Mouse (Mus musculus): ENCODE data around the gene Col20a1. TPM values are rescaled to one million over a fixed set of nuclear protein-coding genes. Genes with fewer than 3 reads are reported as not detected.

The Col20a1 gene
- polyA plus RNA-seq, 1 experiment from 2014 or later = 0.10 TPM

GRCm38 (mm10) chr2:180960187-180960586 is 26.1 kb upstream of the Col20a1 start:
- H3K27me3 ChIP-seq (replicated peaks; ENCODE audit: control insufficient read depth, insufficient read depth, low read length) = peaks cover 14% of the 10 kb centered on the region
- ATAC-seq (replicated peaks; ENCODE audit: low FRiP score) = no peak
- no peaks in the 10 kb centered on the region for H3K9me3 ChIP-seq (ENCODE audit: control insufficient read depth, low read length)
- H3K4me2 ChIP-seq = no peak overlapping the region
- no peak for DNase-seq (ENCODE audit: low spot score)
- WGBS = 66% methylated on average over 3 of the region's 3 CpGs
- no peaks in the 10 kb centered on the region for H3K36me3 ChIP-seq (ENCODE audit: control insufficient read depth, insufficient read depth, low read length)
- H3K4me1 ChIP-seq (replicated peaks; ENCODE audit: control insufficient read depth, insufficient read depth, low read length) = peaks cover 21% of the 10 kb centered on the region
- no peak overlapping the region for H3K27ac ChIP-seq (ENCODE audit: low read depth, low read length)
- no peak overlapping the region for H3K9ac ChIP-seq (ENCODE audit: low read depth, low read length)
- H3K4me3 ChIP-seq (ENCODE audit: low read depth, low read length) = no peak overlapping the region

DNA sequence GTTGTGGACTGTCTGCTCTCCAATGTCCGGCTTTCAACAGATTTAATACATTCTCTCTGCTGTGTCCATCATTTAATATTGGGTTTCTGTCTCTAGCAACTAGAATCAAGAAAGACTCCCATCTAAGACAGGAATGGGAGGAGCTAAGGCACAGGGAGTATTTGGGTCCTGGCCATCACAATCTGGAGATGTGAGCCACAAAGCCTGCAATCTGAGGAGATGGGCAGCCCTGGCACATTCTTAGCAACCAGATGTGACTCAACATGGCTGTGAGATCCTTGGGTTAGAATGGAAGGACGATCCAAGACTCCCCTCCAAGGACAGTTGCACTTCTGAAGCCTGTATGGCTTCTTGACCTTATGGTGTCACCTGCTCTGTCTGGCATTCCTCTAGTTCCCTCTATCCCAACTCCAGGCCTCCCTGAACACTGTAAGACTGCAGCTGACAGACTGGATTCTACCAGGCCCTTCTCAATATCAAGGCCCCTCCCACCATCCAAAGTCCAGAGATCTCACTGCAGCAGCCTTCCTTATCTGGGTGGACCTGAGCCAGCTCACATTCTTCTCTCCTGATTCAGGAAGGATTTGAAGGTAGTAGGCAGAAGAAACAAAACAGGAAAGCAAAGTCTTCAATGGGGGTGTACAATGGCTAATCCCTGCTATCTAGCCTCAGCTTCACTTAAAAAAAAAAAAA is 23.6 kb upstream of the Col20a1 start:
- Histone ChIP-seq H3K27ac (ENCODE audit: low read depth, low read length) (no peak overlapping the region), H3K4me1 (replicated peaks; ENCODE audit: control insufficient read depth, insufficient read depth, low read length) (peaks cover 25% of the 10 kb centered on the region), H3K4me3 (ENCODE audit: low read depth, low read length) (no peak overlapping the region), H3K4me2 (no peak overlapping the region), H3K9me3 (ENCODE audit: control insufficient read depth, low read length) (no peaks in the 10 kb centered on the region), H3K36me3 (ENCODE audit: control insufficient read depth, insufficient read depth, low read length) (no peaks in the 10 kb centered on the region), H3K9ac (ENCODE audit: low read depth, low read length) (peak overlapping the region; percentile 25; the same call in 1 of the 2 replicates), H3K27me3 (replicated peaks; ENCODE audit: control insufficient read depth, insufficient read depth, low read length) (no peaks in the 10 kb centered on the region)
- no peak for ATAC-seq (replicated peaks; ENCODE audit: low FRiP score)
- WGBS = 63% methylated on average over 2 of the region's 2 CpGs
- no peak for DNase-seq (ENCODE audit: low spot score)

- no peaks in the 10 kb centered on the region for H3K9me3 ChIP-seq (ENCODE audit: control insufficient read depth, low read length)
- no peak for ATAC-seq (replicated peaks; ENCODE audit: low FRiP score)
- WGBS = 7% methylated on average over 5 of the region's 5 CpGs
- H3K4me1 ChIP-seq (replicated peaks; ENCODE audit: control insufficient read depth, insufficient read depth, low read length) = peaks cover 30% of the 10 kb centered on the region
- H3K27ac ChIP-seq (ENCODE audit: low read depth, low read length) = no peak overlapping the region
- no peak overlapping the region for H3K9ac ChIP-seq (ENCODE audit: low read depth, low read length)
- no peaks in the 10 kb centered on the region for H3K36me3 ChIP-seq (ENCODE audit: control insufficient read depth, insufficient read depth, low read length)
- no peak overlapping the region for H3K4me3 ChIP-seq (ENCODE audit: low read depth, low read length)
- no peaks in the 10 kb centered on the region for H3K27me3 ChIP-seq (replicated peaks; ENCODE audit: control insufficient read depth, insufficient read depth, low read length)
- no peak overlapping the region; the same call in 1 of the 2 replicates for H3K4me2 ChIP-seq
- no peak for DNase-seq (ENCODE audit: low spot score)
These were observed 22.4 kb upstream of the Col20a1 start for GRCm38 (mm10) chr2:180963956-180964355.

DNA sequence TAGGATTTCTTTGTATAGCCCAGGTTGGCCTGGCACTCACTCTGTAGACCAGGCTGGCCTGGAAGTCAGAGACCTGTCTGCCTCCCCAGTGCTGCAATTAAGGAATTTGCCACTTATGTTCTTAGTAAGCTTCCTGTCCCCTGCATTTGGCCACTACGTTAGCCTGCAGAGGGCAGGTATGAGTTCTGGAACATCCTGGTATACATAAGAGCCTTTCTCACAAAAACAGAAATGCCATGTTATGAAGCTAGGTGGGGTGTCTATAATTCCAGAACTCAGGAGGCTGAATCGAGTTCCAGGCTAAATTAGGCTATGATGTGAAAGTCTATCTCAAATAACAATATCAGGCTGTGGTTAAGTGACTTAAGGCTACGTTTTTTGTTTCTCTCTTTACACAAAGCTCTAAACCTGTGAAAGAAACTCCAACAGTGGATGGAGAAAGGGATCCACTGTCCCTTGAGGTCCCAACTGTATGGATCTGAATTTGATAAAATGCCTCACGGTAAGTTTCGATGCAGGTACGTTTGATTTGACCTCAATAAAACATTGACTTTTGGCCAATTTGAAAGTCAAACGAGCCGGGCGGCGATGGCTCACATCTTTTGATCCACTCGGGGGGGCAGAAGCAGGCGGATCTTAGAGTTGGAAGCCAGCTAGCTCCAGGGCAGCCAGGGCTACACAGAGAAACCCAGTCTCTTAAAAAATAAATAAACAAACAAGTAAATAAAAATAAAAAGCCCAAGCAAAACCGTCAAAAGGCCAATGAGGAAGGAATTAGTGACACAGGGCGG is 20.0 kb upstream of the Col20a1 start:
- Histone ChIP-seq H3K27me3 (replicated peaks; ENCODE audit: control insufficient read depth, insufficient read depth, low read length) (no peaks in the 10 kb centered on the region), H3K36me3 (ENCODE audit: control insufficient read depth, insufficient read depth, low read length) (peaks cover 7% of the 10 kb centered on the region), H3K4me2 (peak overlapping the region; percentile 81), H3K4me1 (replicated peaks; ENCODE audit: control insufficient read depth, insufficient read depth, low read length) (peaks cover 29% of the 10 kb centered on the region), H3K9ac (ENCODE audit: low read depth, low read length) (peak overlapping the region; percentile 85), H3K4me3 (ENCODE audit: low read depth, low read length) (peak overlapping the region; percentile 86), H3K9me3 (ENCODE audit: control insufficient read depth, low read length) (no peaks in the 10 kb centered on the region), H3K27ac (ENCODE audit: low read depth, low read length) (peak overlapping the region; percentile 91; the same call in 1 of the 2 replicates)
- DNase-seq (ENCODE audit: low spot score) (no peak), ATAC-seq (replicated peaks; ENCODE audit: low FRiP score) (no peak)
- WGBS = 15% methylated on average over 14 of the region's 14 CpGs

DNA sequence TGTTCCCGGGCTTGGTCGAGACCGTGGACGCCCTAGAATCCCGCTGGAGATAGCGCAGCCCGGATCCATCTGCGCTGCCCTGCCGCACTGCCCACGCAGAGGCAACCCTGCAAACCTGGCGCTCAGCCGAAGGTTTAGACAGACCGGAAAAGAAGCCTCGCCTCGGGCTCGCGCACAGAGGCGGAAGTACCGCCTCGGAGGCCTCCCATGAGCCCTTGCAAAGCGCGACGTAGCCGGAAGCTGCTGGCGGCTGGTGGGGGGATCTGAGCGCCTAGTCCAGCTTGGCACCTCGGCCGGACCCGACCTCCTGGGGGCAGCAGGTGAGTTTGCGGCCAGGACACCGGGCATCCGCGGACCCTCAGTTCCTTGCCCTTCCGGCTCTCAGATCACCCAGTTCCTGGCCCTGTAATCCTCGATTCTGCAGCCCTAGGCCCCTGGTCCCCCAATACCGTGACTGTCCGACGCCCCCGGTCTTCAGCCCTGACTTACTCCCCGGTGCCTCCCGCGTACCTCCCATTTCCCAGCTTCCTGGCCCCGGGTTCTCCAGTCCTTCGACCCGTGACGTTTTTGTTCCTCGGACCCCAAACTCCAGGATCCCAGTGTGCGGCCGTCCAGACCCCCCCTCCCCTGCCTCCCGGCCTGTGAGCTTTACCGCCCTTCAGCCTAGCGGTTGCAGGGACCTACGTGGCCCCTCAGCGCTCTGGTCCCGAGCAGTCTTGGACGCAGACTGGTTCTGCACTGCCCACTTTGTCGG is 19.1 kb upstream of the Col20a1 start, which contains the start of gene Arfgap1:
Gene Arfgap1, plus strand, starts transcription at position 216 of the 754 bp plus-strand sequence.
- peak; percentile 88 for DNase-seq (ENCODE audit: low spot score)
- Histone ChIP-seq H3K4me1 (replicated peaks; ENCODE audit: control insufficient read depth, insufficient read depth, low read length) (peaks cover 21% of the 10 kb centered on the region), H3K27me3 (replicated peaks; ENCODE audit: control insufficient read depth, insufficient read depth, low read length) (no peaks in the 10 kb centered on the region), H3K9ac (ENCODE audit: low read depth, low read length) (peak within 1 kb of the TSS; percentile 85), H3K36me3 (ENCODE audit: control insufficient read depth, insufficient read depth, low read length) (peaks cover 16% of the 10 kb centered on the region), H3K4me3 (ENCODE audit: low read depth, low read length) (peak within 1 kb of the TSS; percentile 86), H3K4me2 (peak within 1 kb of the TSS; percentile 81), H3K27ac (ENCODE audit: low read depth, low read length) (peak within 1 kb of the TSS; percentile 91), H3K9me3 (ENCODE audit: control insufficient read depth, low read length) (no peaks in the 10 kb centered on the region)
- WGBS = under 1% methylated on average over 57 of the region's 57 CpGs
- peak; percentile 93 for ATAC-seq (replicated peaks; ENCODE audit: low FRiP score)

DNA sequence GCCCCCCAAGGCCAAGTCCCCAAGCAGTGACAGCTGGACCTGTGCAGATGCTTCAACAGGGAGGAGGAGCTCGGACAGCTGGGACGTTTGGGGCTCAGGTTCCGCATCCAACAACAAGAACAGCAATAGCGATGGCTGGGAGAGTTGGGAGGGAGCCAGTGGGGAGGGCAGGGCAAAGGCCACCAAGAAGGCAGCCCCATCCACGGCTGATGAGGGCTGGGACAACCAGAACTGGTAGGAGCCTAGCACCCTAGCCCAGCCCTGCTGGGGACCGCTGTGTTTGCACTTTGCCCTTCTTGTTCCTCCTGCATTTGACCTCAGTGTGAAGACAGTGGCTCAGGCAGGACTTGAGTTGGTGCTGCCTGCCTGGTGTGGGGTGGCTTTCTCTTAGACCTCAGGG is 5.2 kb upstream of the Col20a1 start:
- no peak for DNase-seq (ENCODE audit: low spot score)
- no peaks in the 10 kb centered on the region for H3K4me1 ChIP-seq (replicated peaks; ENCODE audit: control insufficient read depth, insufficient read depth, low read length)
- no peaks in the 10 kb centered on the region for H3K27me3 ChIP-seq (replicated peaks; ENCODE audit: control insufficient read depth, insufficient read depth, low read length)
- no peak for ATAC-seq (replicated peaks; ENCODE audit: low FRiP score)
- H3K9ac ChIP-seq (ENCODE audit: low read depth, low read length) = no peak overlapping the region
- no peak overlapping the region for H3K27ac ChIP-seq (ENCODE audit: low read depth, low read length)
- no peaks in the 10 kb centered on the region for H3K9me3 ChIP-seq (ENCODE audit: control insufficient read depth, low read length)
- no peak overlapping the region for H3K4me2 ChIP-seq
- no peak overlapping the region for H3K4me3 ChIP-seq (ENCODE audit: low read depth, low read length)
- H3K36me3 ChIP-seq (ENCODE audit: control insufficient read depth, insufficient read depth, low read length) = peaks cover 50% of the 10 kb centered on the region
- WGBS = 91% methylated on average over 6 of the region's 6 CpGs

DNA sequence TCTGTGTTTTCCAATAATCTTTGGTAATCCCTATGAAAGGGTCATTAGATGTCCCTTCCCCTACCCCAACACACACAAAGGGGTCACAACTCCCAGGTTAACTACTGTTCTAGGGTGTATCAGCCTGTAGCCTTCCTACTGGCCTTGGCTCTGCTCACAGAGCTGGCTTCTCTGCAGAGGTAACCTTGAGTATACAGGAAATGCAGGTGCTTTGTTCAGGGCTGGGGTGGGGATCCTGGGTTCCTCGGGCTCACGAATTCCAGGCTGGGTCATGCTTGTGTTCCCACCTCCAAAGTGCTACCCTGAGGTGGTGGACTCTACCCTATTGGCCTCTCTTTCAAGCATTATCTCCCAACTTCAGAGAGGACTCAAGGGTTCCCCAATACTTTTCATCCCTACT is 700 bp upstream of the Col20a1 start:
- Histone ChIP-seq H3K4me2 (no peak overlapping the region), H3K36me3 (ENCODE audit: control insufficient read depth, insufficient read depth, low read length) (peaks cover 14% of the 10 kb centered on the region; the same call in 1 of the 2 replicates), H3K4me1 (replicated peaks; ENCODE audit: control insufficient read depth, insufficient read depth, low read length) (no peaks in the 10 kb centered on the region), H3K9ac (ENCODE audit: low read depth, low read length) (no peak overlapping the region), H3K9me3 (ENCODE audit: control insufficient read depth, low read length) (no peaks in the 10 kb centered on the region), H3K27me3 (replicated peaks; ENCODE audit: control insufficient read depth, insufficient read depth, low read length) (no peaks in the 10 kb centered on the region), H3K27ac (ENCODE audit: low read depth, low read length) (no peak overlapping the region), H3K4me3 (ENCODE audit: low read depth, low read length) (no peak overlapping the region)
- ATAC-seq (replicated peaks; ENCODE audit: low FRiP score) = no peak
- WGBS = 78% methylated on average over 2 of the region's 2 CpGs
- DNase-seq (ENCODE audit: low spot score) = no peak

- H3K4me1 ChIP-seq (replicated peaks; ENCODE audit: control insufficient read depth, insufficient read depth, low read length) = no peaks in the 10 kb centered on the region
- no peak overlapping the region for H3K4me2 ChIP-seq
- H3K4me3 ChIP-seq (ENCODE audit: low read depth, low read length) = no peak overlapping the region
- WGBS = 70% methylated on average over 1 of the region's 1 CpGs
- H3K27me3 ChIP-seq (replicated peaks; ENCODE audit: control insufficient read depth, insufficient read depth, low read length) = no peaks in the 10 kb centered on the region
- no peak for DNase-seq (ENCODE audit: low spot score)
- H3K36me3 ChIP-seq (ENCODE audit: control insufficient read depth, insufficient read depth, low read length) = peaks cover 4% of the 10 kb centered on the region; the same call in 1 of the 2 replicates
- ATAC-seq (replicated peaks; ENCODE audit: low FRiP score) = no peak
- H3K27ac ChIP-seq (ENCODE audit: low read depth, low read length) = no peak overlapping the region
- no peaks in the 10 kb centered on the region for H3K9me3 ChIP-seq (ENCODE audit: control insufficient read depth, low read length)
- no peak overlapping the region for H3K9ac ChIP-seq (ENCODE audit: low read depth, low read length)
These were observed 666 bp downstream of the Col20a1 start for GRCm38 (mm10) chr2:180987001-180987400.

Measured in liver, embryonic 11.5 days (tissue).